Mouse (Mus musculus): Measurements from ENCODE around the gene Tcf19. TPM values are rescaled to one million over a fixed set of nuclear protein-coding genes. Genes with fewer than 3 reads are reported as not detected.

The Tcf19 gene
- total RNA-seq (2023), result 10 to 100 TPM; 35.4 to 36.0 TPM

DNA sequence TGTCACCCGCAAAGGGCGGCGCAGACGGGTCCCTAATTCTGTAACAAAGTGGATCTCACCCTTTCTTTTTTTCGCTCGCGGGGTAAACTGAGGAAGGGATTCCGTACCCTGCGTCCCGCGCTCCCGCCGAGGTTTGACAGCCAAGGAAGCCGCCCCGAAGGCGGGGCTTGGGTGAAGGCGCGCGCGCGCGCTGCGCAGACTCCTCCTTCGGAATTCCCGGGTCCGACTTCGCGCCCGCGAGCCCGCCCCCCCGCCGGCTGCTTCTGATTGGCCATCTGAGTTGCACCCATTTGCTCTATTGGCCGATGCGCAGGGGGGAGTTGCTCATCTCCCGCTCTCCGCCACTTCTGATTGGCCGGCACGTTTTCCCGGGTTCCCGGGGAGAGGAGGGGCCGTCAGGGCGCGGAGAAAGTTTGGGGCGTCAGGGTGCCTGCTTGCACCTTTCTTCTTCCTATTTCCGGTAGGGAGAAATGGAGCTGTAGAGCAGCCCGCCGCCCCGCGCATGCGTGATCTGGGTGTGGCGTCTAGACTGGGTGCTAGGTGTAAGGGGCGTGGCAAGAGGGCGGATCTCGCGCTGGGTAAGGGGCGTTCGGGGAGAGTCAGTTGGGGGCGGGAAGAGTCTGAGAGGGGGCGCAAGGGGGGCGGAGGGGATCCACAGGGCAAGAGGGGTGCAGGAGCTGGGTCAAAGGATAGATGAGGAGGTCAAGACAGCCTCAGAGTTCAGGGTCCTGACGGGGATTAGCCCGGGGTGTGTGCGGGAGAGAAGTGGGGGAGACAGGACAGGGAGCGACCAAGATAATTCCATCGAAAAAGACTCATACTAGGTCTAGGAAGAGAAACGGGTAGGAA lies at the start of gene Tcf19, which contains the start of gene Cchcr1:
TSS of gene Tcf19 (minus strand) at position 173 of the 849 bp plus-strand sequence.
TSS of gene Cchcr1 (plus strand) at position 449 of the 849 bp plus-strand sequence.

DNA sequence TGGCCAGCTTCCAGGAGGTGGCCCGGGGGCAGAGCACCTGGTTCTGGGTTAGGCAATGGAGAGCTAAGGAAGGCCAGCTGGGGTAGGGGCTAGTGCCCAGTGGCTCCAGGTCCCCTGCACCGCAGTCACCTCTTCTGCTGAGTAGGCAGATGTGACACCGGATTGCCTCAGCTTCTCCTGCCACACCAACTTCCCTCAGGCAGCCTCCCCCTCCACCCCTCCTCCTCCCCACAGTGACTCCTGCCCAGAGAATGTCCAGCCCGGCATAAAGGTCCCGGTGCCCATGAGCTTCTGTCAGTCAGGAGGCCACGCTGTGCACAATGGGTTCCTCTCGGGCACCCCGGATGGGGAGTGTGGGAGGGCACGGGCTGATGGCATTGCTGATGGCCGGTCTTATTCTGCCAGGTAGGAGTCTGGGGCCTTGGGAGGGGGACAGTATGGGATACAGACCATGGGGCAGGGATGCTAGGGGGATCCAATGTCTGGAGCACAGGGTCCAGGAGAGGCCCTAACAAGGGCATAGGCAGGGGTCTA lies 35.3 kb upstream of the Tcf19 start, which contains the start of gene Cdsn:
TSS of gene Cdsn (plus strand) at position 248 of the 534 bp plus-strand sequence.

DNA sequence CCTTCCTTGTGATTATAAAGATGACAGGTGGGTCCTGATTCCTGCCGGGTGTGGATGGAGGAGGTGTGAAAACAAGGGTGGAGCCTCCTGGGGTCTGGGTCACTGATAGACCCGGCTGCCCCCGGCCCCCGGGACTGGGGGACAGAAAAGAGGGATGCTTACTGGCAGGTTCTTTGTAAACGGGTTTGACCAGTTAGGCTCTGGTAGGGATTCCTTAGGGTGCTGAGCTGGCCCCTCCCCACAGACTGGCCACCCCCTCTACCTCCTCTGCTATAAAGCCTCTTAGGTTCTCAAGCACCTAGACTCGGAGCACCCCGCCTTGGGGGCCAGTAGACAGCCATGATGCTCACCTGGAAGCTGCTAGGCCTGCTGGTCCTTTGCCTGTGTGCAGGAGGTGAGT lies 16.3 kb upstream of the Tcf19 start, which contains the start of gene Psors1c2:
TSS of gene Psors1c2 (plus strand) at position 301 of the 400 bp plus-strand sequence.

DNA sequence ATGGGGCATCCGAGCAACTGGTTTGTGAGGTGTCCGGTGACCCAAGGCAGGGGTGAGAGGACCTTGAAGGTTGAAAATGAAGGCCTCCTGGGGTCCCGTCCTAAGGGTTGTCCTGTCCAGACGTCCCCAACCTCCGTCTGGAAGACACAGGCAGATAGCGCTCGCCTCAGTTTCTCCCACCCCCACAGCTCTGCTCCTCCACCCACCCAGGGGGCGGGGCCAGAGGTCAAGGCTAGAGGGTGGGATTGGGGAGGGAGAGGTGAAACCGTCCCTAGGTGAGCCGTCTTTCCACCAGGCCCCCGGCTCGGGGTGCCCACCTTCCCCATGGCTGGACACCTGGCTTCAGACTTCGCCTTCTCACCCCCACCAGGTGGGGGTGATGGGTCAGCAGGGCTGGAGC lies 10.8 kb downstream of the Tcf19 start, which contains the start of gene Pou5f1:
TSS of gene Pou5f1 (plus strand) at position 243 of the 400 bp plus-strand sequence.

DNA sequence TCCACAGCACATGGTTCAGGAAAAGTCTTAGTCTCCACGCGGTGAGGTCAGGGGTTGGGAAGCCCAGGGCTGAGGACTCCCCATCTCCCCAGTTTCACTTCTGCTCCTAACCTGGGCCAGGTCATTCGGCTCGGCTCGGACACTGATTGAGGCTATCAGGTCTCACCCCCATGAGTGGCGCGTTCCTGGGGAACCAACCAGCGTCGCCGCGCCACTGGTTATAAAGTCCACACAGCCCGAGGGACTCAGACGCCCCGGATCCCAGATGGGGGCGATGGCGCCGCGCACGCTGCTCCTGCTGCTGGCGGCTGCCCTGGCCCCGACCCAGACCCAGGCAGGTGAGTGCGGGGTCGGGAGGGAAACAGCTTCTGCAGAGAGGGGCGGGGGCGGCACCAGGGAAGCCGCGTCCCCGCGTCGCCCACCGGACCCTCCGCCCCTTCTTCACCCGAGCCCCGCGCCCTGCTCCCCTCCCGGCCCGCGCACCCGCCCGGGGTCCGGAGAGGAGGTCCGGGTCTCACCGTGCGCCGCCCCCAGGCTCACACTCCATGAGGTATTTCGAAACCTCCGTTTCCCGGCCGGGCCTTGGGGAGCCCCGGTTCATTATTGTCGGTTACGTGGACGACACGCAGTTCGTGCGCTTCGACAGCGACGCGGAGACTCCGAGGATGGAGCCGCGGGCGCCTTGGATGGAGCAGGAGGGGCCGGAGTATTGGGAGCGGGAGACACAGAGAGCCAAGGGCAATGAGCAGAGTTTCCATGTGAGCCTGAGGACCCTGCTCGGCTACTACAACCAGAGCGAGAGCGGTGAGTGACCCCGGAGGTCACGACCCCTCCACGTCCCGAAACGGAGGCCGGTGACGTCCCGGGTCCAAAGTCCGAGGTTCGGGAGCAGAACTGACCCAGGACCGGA lies 46.5 kb downstream of the Tcf19 start, which contains the start of gene H2-Q10:
TSS of gene H2-Q10 (plus strand) at position 248 of the 910 bp plus-strand sequence.

Other genes starting within 250 kb of the Tcf19 start
- gene H2-Q1, start 196.4 kb downstream of the Tcf19 start, total RNA-seq (2023), result 1 to 10 TPM; 6.7 to 6.9 TPM
- 1 to 10 TPM; 5.5 to 6.4 TPM for gene H2-Q2, start 174.6 kb downstream of the Tcf19 start, total RNA-seq (2023)
- gene H2-Q4, start 137.2 kb downstream of the Tcf19 start, total RNA-seq (2023), result 10 to 100 TPM; 73.7 to 78.8 TPM
- gene H2-Q6, start 92.0 kb downstream of the Tcf19 start, total RNA-seq (2023), result 10 to 100 TPM; 16.6 to 19.4 TPM
- gene H2-Q7, start 77.7 kb downstream of the Tcf19 start, total RNA-seq (2023), result 10 to 100 TPM; 15.6 to 18.5 TPM
- gene H2-Q10, start 46.7 kb downstream of the Tcf19 start, total RNA-seq (2023), result 10 to 100 TPM; 52.2 to 52.4 TPM
- gene Pou5f1, start 10.8 kb downstream of the Tcf19 start, total RNA-seq (2023), result 1 to 10 TPM; 1.2 to 2.6 TPM
- 10 to 100 TPM; 14.5 to 17.8 TPM for gene Cchcr1, start 276 bp upstream of the Tcf19 start, total RNA-seq (2023)
- not detected for gene Psors1c2, start 16.4 kb upstream of the Tcf19 start, total RNA-seq (2023)
- gene Cdsn, start 35.3 kb upstream of the Tcf19 start, total RNA-seq (2023), result not detected
- not detected for gene 2300002M23Rik, start 50.6 kb upstream of the Tcf19 start, total RNA-seq (2023)
- not detected for gene Sfta2, start 84.7 kb upstream of the Tcf19 start, total RNA-seq (2023)
- gene Gm9573, start 109.8 kb upstream of the Tcf19 start, total RNA-seq (2023), result not detected
- gene Mucl3, start 126.9 kb upstream of the Tcf19 start, total RNA-seq (2023), result not detected
- gene Vars2, start 150.8 kb upstream of the Tcf19 start, total RNA-seq (2023), result 10 to 100 TPM; 11.3 to 12.6 TPM
- gene Gtf2h4, start 156.9 kb upstream of the Tcf19 start, total RNA-seq (2023), result 10 to 100 TPM; 13.9 to 14.0 TPM
- under 1 TPM; 0.18 to 0.51 TPM for gene Ddr1, start 187.8 kb upstream of the Tcf19 start, total RNA-seq (2023)